Mouse (Mus musculus) bone marrow, adult 2 months (tissue): ENCODE results near the gene Mmadhc.

Source experiments
- CTCF ChIP-seq: fragments of 200-500 bp; IDR thresholded peaks from 2 replicates; pipeline ENCODE4 v1.5.1; 2011; ENCODE audit warnings: low read length, control low read depth; ENCODE audit not compliant: control insufficient read depth, insufficient read depth
- POLR2A ChIP-seq: fragments of 200-500 bp; IDR thresholded peaks from 2 replicates; pipeline ENCODE4 v1.6.1; 2011; ENCODE audit warnings: low read depth, mild to moderate bottlenecking, control low read depth, low read length, borderline replicate concordance; ENCODE audit not compliant: control insufficient read depth

DNA sequence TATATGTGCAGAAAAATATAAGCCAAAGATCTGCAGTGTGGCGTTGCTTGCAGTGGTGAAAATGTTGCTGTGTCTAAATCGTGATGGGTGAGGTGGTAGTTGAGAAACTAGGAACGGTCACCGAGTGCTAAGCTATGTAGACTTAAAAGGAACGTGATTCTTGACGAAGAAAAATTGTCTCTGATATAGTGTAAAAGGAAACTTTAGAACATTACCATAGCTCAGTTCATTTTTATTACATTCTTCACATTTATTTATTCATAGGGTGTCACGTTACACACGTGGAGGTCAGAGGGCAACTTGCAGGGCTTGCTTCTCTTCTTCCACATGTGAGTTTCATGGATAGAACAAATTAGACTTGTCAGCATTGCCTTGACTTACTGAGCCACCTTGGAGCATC is 47.0 kb upstream of the Mmadhc start:
- TF ChIP-seq POLR2A (no peak), CTCF (no peak)
